Mouse (Mus musculus) left cerebral cortex, postnatal 4 days (tissue): ENCODE results near the gene Lyst. TPM values are rescaled to one million over a fixed set of nuclear protein-coding genes. Genes with fewer than 3 reads are reported as not detected.

ENCODE experiments used
- DNase-seq: peaks from one replicate; pipeline ENCODE4 v3.0.0-alpha.2; 2022
- intact Hi-C: fragments of 180-260 bp; cut with DNase I; formaldehyde crosslinking; loops from one replicate; pipeline ENCODE4 v1.15.1; 2025
- total RNA-seq, 2 experiments: library from RNA; stranded (reverse); gene quantifications; 2 replicates each; pipeline ENCODE4 v1.2.3; 2021

Gene Lyst
- total RNA-seq, 2 experiments from 2014 or later: 27.7 to 33.7 TPM

DNA sequence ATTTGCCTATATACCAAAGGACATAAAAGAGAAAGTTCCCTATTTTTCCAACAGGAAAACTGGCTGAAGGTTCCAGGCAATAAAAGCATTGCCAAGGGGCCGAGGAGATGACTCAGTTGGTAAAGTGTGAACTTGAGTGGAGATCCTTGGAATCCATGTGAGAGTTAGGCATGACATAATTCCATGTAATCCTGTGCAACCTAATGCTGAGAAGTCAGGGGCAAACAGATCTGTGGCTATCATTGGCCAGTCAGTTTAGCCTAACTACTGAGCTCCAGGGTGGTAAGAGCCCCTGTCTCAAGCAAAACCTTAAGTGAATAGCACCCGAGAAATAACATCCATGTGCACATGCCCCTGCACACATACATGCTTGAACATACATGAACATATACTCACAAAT is 17.3 kb upstream of the Lyst start:
- intact Hi-C loops: no loop called here
- no peak for DNase-seq

DNA sequence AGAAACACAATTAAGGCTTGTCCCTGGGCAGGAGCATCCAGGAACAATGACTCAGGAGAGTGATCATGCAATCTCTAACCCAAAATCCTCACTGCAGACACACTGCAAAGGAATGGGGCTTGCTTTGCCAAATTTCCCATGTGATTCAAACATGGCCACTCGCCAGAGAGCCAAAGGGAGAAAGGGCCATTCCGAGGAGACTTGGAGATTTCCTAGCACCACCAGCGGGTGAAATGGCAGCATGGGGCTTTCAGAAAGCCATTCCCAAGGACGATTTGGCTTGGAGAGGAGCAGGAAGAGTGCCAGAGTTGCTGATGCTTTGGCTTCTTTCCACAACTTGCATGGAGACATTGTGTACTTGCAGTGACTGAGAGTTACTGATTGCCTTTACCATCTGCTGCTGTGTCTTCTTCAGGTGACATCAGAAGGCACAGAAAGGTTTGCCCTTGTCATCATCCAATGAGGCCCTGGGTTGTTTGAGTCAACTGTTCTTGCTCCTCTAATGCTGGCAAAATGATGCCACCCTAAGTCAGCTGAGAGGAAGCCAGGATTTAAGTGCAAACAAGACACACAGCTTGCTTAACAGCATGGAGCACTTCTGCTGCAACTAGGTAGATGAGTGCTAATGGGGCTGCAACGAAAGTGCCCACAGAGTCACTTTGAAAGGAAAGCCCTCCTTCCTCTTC is 16.5 kb upstream of the Lyst start:
- intact Hi-C loops: no loop called here
- DNase-seq: peak; percentile 87

DNA sequence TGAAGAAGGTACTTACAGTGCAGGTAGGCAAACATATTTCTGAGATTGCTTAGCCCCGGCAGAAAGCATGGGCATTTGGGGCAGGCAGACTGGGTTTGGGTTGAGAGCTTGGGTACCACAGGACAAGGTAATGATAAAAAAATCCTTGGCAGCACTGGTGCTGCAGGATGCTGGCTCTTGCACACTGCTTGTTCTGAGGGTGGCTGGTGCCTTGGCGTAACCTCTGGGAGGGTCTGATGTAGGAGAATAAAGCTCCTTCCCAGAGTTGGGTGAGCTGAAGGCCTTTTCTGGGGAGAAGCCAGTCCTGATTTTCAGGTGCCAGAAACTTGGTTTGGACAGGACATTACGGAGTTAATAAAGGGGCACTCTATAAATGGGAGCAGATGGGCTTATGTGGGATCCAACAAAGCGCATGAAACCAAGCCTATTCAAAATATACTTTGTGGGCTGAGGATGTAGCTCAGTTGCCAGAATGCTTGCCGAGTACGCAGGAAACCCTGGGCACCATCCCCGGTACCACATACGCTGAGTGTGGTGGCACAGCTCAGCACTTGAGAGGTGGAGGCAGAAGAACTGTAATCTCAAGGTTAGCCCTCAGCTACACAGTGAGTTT is 15.8 kb upstream of the Lyst start:
- peak; percentile 8 for DNase-seq
- intact Hi-C loops: no loop called here

DNA sequence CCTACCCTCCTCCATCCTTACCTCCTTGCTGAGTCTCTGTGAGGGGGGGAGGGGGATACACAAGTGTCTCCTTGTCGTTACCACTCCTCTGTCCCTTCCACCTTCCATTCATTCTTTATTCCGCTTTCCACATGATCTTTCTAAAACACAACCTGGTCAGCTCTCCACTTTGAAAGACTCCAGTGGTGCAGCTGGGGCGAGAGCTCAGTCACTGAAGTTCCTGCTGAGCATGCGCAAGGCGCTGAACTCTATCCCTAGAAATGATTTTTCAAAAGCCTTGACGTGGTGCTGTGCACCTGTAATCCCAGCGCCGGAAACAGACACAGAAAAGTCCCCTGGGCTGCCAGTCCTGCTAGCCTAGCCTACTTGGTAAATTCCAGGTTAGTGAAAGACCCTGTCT is 15.1 kb upstream of the Lyst start:
- no peak for DNase-seq
- intact Hi-C loops: no loop called here

DNA sequence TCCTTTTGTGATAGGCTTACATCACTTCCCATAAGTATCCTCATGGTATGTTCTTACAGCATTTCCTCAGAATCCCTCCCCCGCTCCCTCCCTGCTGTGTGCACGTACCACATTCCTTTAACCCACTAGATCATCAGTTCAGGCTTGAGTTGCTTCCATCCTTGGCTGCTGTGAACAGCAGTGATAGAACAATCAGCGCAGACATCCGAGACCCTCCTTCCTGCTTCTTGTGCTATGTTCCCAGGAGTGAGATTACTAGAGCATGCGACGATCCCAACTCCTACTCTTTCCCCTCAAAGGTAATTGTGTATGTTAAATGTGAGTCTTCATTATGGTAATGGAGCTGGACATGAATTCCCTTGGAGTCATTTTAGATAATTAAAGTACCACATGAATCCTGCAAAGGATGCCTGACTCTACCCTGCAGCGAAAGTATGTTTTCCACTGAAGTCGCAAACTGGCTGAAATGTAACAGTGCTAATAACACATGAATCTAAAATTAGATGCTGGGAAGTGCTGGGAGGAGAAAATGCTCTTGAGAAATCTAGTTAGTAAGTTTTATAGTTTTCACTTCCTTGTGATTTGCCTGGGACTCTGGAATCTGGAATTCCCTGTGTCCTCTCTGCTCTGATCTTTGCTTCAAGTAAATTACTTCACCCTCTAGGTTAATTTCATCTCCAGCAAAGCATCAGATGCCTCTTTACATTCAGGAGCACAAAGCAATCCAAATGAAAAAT is 13.6 kb upstream of the Lyst start:
- intact Hi-C loops: no loop called here
- DNase-seq: no peak

DNA sequence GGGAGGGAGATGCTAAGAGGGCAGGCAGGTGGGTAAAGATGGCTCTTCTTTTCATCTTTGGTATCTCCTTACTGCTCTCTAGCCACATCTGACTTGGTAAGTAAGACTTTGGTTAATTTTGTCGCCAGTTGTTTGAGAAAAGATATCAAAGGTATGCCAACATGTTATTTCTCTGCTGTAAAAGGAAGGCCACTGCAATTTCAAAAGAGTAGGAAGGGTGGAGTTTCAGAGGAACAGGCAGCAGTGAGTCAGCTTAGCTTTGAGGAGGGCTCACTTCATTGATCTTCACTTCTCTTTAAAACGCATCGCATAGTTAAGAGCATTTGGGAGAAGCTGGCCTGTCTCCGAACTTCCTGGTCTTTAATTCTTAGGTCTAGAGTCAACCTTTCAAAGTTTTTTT is 8.2 kb upstream of the Lyst start:
- intact Hi-C loops: no loop called here
- DNase-seq: no peak

DNA sequence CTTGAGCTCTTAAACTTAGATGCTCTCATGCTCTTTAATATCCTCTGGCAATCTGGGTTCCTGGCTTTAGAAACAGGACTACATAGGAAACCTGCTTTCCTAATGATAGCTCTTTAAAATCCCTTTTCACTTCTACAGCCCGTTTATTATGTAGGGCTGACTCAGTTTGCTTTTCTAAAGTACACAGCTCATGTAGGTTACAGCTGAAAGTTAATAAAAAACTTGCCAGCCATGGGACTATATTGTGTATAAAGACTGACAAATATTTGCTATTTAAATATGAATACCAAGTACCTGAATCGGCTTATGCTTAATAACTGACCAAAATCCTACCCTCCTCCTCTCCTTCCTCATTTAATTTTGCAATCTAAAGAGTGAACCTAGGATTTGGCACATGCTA is 6.7 kb upstream of the Lyst start:
- intact Hi-C loops: no loop called here
- no peak for DNase-seq

DNA sequence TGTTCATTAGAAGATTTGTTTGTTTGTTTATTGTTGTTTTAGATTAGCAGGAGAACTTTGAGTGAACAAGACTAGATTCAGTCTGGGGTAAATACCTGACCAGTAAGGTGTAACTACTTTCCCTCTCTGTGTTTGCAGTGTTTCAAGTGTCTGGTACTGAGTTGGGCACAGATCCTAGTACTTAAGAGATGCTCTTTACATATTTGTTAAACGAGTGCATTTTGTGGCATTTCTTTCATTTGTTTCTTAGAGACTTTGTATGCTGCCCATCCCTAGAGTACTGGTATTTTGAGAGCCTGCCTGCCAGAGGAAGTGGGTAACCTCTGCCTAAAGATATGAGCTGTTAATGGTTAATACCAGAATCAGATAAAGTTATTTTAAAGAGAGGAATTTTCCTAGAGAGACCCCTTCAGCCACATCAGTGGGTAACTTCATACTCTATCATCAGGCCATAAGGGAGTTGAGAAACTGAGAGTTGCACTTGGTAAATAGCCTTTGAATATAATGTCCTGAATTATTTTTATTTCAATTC is 2.5 kb upstream of the Lyst start:
- intact Hi-C loops: no loop called here

DNA sequence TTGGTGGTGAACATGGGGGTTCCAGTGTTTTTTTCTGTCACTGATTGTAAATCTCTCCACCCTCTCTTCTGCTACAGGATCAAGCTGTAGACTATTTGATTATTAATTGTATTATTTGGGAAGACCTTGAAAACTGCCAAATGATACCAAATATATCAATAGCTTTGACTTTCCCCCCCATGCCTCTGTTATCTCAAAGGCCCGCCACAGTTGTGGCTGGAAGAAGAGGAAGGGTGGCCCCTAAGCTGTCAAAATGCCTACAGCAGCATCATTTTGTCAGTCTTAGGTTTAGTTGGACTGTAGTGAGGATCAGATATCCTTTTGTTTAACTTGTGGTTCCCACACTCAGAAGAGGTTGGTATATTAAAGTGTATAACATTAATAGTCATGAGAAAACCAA is 1.7 kb upstream of the Lyst start:
- intact Hi-C loops: no loop called here
- DNase-seq: no peak

More for the DNA sequence above, 2.5 kb upstream of the Lyst start:
- DNase-seq: no peak

DNA sequence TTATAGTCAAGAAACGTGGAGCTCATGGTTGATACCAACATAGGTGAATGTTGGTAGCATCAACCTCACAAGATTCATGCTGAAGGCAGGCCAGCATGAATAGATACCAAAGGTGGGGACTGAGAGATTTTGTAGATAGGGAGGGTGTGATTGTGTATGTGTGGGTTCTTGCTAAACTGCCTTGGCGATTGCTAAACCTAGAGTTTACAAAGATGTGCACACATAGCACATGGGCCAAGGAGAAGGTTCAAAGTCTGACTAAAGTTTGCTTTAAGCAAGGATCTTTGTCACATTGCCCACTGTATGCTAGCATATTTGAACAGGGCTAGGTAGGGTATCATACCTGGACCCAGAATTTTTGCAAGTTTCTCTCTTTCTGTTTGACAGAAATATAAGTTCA is 1.2 kb upstream of the Lyst start:
- intact Hi-C loops: no loop called here

DNA sequence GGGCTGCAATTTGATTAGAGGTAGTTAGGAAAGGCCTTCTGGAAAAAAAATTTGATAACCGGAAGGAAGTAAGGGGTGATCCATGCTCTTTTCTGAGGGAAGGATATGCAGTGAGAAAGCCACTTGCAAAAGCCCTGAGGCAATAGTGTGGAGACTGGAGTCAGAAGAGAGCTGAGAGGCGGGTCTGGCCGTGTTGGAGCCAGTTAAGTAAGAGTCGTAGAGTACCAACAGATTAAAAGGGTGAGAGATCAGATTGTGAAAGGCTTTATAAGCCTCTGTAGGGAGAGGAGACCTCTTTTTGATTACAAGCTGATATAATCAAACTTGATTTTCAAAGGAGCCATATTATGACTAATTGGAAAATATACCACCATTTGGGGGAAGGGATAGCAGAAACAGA is 1.7 kb downstream of the Lyst start:
- no peak for DNase-seq
- intact Hi-C loops: no loop called here

More for the DNA sequence above, 1.2 kb upstream of the Lyst start:
- DNase-seq: no peak

DNA sequence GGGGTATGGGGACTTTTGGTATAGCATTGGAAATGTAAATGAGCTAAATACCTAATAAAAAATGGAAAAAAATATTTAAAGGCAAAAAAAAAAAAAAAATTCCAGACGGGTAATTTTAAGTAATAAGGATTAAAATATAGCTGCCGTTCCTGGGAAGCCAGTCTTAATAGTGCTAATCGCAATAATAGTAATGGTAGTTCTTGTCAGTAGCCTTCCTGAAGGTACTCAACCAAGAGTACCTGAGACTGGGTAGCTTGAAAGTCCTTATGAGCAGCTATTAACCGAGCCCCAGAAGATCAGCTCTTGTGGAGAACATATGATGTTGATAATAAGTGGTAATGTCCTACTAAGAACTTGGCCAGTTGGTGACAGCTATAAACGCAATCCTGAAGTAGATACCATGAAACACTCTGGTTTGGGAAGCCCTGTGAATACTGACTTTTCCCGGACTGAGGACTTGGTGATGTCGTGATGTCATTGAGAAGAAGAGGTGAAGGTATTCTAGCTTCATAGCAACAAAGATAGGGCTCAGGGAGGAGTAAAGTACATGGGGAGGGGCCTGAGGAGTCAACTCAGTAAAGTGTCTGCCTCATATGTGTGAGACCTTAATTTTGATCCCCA is 6.3 kb downstream of the Lyst start:
- intact Hi-C loops: no loop called here
- no peak for DNase-seq

DNA sequence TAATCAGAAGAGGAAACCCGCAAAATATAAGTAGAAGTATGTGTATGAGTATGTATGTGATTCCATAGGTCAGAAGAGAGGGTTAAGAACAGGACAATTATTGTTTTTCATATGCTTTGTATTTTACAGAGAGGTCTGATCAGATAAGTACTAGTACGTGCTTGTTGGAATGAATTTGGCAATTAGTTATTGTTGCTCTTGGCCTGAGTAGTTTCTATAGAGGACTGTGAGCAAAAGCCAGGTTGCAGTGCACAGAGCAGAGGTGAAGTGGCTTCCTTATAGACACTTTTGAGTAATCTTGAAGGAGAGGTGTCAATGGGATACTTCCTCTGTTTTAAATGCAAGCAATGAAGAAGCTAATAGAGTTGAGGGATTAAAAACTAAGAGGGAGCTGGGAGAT is 7.7 kb downstream of the Lyst start:
- intact Hi-C loops: no loop called here

DNA sequence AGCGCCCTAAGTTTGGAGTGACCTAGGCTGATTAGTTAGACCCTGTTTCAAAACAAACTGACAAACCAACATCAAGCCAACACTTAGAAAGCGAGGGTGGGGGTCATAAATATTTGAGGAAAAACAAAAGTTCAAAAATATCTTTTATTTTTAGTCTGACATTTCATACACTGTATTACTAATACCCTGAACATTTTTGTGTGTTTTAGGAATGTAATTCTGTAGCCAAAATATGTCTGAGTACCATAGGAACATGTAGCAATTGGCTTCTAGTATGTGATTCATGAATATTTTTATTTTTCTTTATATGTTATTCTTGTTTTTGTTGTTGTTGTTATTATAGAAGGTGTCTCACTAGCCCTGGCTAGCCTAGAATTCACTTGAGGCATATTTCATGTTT is 11.2 kb downstream of the Lyst start:
- intact Hi-C loops: no loop called here
- no peak for DNase-seq

More for the DNA sequence above, 7.7 kb downstream of the Lyst start:
- DNase-seq: no peak

DNA sequence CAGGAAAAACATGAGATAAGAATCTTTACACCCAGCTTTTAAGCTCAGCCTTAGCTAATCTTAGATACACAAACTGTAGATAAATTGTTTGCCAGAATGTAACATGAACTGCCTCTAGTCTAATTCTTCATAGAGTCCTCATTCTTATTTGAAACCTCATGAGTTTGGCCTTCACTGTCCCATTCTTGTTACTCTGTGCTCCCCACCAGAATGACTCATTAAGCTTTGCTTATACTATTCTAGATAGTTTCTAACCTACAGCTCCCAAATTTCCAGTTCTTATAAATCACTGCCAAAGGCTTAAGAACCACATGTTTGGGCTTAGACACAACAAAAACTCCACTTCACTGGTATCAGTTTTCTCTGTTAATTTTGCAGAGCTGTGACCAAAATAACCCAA is 16.0 kb downstream of the Lyst start:
- intact Hi-C loops: no loop called here
- DNase-seq: no peak

DNA sequence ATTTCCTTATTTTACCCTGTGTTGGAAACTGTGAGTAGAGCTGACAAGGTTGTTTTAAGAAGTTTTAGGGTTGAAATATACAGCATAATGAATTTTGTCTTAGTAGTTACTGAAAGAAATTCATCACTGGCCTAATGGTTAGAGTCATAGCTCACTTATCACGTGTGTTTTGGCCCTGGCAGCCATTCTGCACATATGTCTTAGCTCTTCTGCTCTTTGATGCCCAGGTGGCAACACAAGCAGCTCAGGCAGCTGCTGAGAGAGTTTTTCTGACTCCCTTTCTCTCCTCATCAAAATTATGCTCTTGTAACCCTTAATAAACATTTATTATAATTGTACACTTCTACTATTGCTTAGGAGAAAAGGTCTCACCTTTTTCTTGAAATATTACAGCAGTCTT is 18.1 kb downstream of the Lyst start:
- intact Hi-C loops: no loop called here
- DNase-seq: no peak

DNA sequence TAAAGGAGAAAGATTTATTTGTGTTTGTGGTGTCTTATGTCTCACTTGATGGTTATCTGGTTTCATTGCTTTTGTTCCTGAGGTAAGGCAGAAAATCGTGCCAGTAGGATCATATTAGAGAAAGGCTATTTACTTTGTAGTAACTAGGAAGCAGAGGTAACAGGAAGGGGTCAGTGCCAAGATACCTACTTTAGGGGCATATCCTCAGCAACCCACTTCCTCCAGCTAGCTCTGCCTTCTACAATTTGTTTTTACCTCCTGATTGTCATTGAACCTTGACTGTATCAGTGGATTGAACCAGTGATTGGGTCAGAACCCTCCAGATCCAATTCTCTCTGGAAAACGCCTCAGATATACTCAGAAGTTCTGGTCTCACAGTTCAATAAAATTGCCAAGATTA is 19.5 kb downstream of the Lyst start:
- DNase-seq: no peak
- intact Hi-C loops: loop anchor here (10.0 kb wide), 1 partner anchor 95 kb away; no protein-coding TSS in a partner anchor

DNA sequence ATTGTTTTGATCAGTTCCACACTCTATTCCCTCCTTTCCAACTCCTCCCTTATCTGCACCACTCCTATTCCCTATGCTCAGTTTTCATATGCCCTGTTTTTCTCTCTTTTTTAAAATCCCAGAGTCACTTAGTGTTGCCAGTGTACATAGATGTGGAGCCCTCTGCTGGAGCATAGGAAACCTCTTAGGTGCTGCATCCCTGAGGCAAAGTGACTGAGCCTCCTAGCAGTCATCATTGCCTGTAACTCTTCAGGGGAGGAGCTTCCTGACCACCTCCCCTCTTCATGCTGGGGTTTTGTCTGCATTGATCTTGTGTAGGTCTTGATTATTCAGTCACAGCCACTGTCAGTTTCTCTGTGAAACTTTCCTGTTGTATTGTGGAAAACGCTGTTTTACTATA is 22.7 kb downstream of the Lyst start:
- peak; percentile 3 for DNase-seq

DNA sequence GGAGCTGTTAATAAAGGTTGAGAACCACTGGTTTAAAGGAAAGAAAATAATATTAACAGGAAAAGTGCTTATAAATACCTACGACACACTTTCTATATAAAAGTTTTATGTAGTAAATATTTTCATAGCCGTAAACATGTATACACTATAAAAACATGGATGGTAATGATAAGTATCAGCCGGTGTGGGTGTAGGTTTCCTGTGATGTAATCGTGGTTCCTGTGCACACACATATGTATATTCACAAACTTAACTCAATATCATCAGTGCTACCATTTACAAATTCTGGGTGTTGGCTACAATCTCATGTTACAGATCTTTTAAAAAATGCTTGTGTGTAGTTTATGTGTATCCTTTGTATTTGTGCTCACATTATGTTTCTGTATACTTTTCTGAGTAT is 24.0 kb downstream of the Lyst start:
- intact Hi-C loops: loop anchor here (10.0 kb wide), 1 partner anchor 99 kb away; no protein-coding TSS in a partner anchor
- no peak for DNase-seq

More for the DNA sequence above, 22.7 kb downstream of the Lyst start:
- intact Hi-C loops: loop anchor here (10.0 kb wide), 1 partner anchor 98 kb away; no protein-coding TSS in a partner anchor

DNA sequence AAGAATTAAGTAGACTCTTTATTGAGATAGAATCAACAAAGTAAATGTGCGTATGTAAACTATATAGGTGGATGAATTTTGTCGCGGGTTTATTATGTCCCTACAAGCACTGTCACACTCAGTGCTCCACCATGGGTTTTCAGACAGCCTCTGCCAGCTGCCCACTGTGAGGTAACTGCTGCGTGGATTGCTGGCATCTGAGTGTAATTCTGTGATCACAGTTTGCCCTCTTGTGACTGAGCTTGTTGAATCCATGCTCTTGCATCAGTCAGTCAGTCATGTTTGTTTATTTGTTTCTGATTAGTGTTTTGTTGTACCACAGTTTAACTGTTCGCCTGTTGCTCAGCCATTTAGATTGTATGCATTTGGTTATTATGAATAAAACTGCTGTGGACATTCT is 31.3 kb downstream of the Lyst start:
- intact Hi-C loops: no loop called here
- peak; percentile 30 for DNase-seq

DNA sequence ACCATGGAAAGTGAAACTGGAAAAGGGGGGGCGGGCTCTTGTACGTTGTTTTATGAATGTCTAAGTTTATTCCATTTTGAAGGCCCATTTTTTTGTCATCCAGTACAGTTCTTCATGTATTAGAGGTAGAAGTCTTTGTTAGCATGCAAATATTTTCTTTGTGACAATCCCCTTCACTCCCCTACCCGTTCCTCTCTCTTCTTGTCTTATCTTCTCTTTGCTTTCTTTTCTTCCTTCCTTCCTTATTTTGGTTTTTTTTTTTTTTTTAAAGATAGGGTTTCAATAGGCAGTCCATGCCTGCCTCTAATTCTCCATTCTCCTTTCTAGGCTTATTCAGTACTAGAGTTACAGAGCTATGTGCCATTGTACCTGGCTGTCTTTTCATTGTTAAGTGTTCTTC is 32.4 kb downstream of the Lyst start:
- no peak for DNase-seq
- intact Hi-C loops: no loop called here
